Mouse (Mus musculus) ES-Bruce4 (cell line): ENCODE data around the gene Lrp8.

Experiments used
- CTCF ChIP-seq: IDR thresholded peaks from one replicate; pipeline ENCODE4 v1.8.1; 2011; ENCODE audit warnings: low read depth, low read length
- EP300 ChIP-seq: IDR thresholded peaks from 2 replicates; pipeline ENCODE4 v1.6.1; 2011; ENCODE audit warnings: low read depth, low read length; ENCODE audit not compliant: insufficient read depth

- no peak for TF ChIP-seq CTCF
- TF ChIP-seq EP300, result no peak
These were observed 36.8 kb upstream of the Lrp8 start for GRCm38 (mm10) chr4:107765196-107765813.
